Mouse (Mus musculus) lung, postnatal 0 days (tissue): ENCODE measurements around the gene Veph1. TPM values are rescaled to one million over a fixed set of nuclear protein-coding genes. Genes with fewer than 3 reads are reported as not detected.

Experiments
- ATAC-seq: fragments of 200-750 bp; cut with Nextera tagmentation; 2 replicates; pipeline ENCODE4 v1.8.0; 2017; ENCODE audit warnings: moderate library complexity
- DNase-seq: peaks from one replicate; pipeline ENCODE4 v3.0.0-alpha.2; 2016; ENCODE audit warnings: low spot score
- H3K27ac ChIP-seq: fragments of 300-500 bp; sonication (generic); 2 replicates; pipeline ENCODE4 v1.5.1; 2014; ENCODE audit warnings: antibody characterized with exemption, mild to moderate bottlenecking, low read length, mixed read lengths
- H3K27me3 ChIP-seq: fragments of 300-500 bp; sonication (generic); replicated peaks from 2 replicates; pipeline ENCODE4 v1.6.1; 2014; ENCODE audit warnings: low read length, mixed read lengths; ENCODE audit not compliant: insufficient read depth
- H3K36me3 ChIP-seq: fragments of 300-500 bp; sonication (generic); 2 replicates; pipeline ENCODE4 v1.6.1; 2014; ENCODE audit warnings: low read length, mixed read lengths; ENCODE audit not compliant: insufficient read depth
- H3K4me1 ChIP-seq: fragments of 300-500 bp; sonication (generic); 2 replicates; pipeline ENCODE4 v1.6.1; 2014; ENCODE audit warnings: antibody characterized with exemption, low read depth, low read length, mixed read lengths; ENCODE audit not compliant: insufficient read depth
- H3K4me2 ChIP-seq: fragments of 300-500 bp; sonication (generic); replicated peaks from 2 replicates; pipeline ENCODE4 v1.6.1; 2014; ENCODE audit warnings: low read depth, mild to moderate bottlenecking, low read length, moderate library complexity, mixed read lengths
- H3K4me3 ChIP-seq: fragments of 300-500 bp; sonication (generic); 2 replicates; pipeline ENCODE4 v1.5.1; 2014; ENCODE audit warnings: low read depth, low read length
- H3K9ac ChIP-seq: fragments of 300-500 bp; sonication (generic); replicated peaks from 2 replicates; pipeline ENCODE4 v1.6.1; 2014; ENCODE audit warnings: low read depth, mild to moderate bottlenecking
- H3K9me3 ChIP-seq: fragments of 300-500 bp; sonication (generic); 2 replicates; pipeline ENCODE4 v1.6.1; 2016; ENCODE audit warnings: low read length, mixed read lengths
- CTCF ChIP-seq: IDR thresholded peaks from 2 replicates; pipeline ENCODE4 v1.5.1; 2016; ENCODE audit warnings: antibody characterized with exemption, mild to moderate bottlenecking
- EP300 ChIP-seq: IDR thresholded peaks from 2 replicates; pipeline ENCODE4 v1.6.1; 2016; ENCODE audit warnings: antibody characterized with exemption, mild to moderate bottlenecking, control low read depth
- WGBS: fragments of 180-500 bp; shearing (Covaris S2); extraction: QIAGEN DNeasy Blood & Tissue Kit; methylation state at CpG from one replicate; pipeline ENCODE4 v1.1.7; 2014; 5-methylcytosine and 5-hydroxymethylcytosine counted together
- polyA plus RNA-seq: library from polyadenylated mRNA; unstranded; fragments of >200 nt; fragmentation: Nextera tagmentation; extraction: Ambion mirVana; gene quantifications from 2 replicates; pipeline ENCODE4 v1.2.1, GENCODE M21; 2015

Veph1 gene
- polyA plus RNA-seq, 1 experiment from 2014 or later = 3.0 TPM

- no peaks in the 10 kb centered on the region for H3K4me1 ChIP-seq
- WGBS = 75% methylated on average over 2 of the region's 2 CpGs
- H3K4me2 ChIP-seq = no peak overlapping the region
- no peaks in the 10 kb centered on the region for H3K36me3 ChIP-seq
- ATAC-seq (no peak), DNase-seq (no peak)
- no peak overlapping the region for H3K4me3 ChIP-seq
- TF ChIP-seq CTCF (no peak), EP300 (no peak)
- H3K9ac ChIP-seq = no peak overlapping the region
- H3K9me3 ChIP-seq = no peaks in the 10 kb centered on the region
- H3K27me3 ChIP-seq = no peaks in the 10 kb centered on the region
- H3K27ac ChIP-seq = no peak overlapping the region
These were observed 195.6 kb downstream of the Veph1 start for GRCm38 (mm10) chr3:66101074-66101473.

- Histone ChIP-seq H3K27me3 (no peaks in the 10 kb centered on the region), H3K36me3 (no peaks in the 10 kb centered on the region), H3K4me2 (no peak overlapping the region), H3K9me3 (no peaks in the 10 kb centered on the region), H3K27ac (no peak overlapping the region), H3K9ac (no peak overlapping the region), H3K4me3 (no peak overlapping the region), H3K4me1 (no peaks in the 10 kb centered on the region)
- no peak for DNase-seq
- ATAC-seq = no peak
- TF ChIP-seq CTCF = no peak
- no peak for TF ChIP-seq EP300
- WGBS = 70% methylated on average over 2 of the region's 2 CpGs
These were observed 204.9 kb downstream of the Veph1 start for GRCm38 (mm10) chr3:66091746-66092145.

DNA sequence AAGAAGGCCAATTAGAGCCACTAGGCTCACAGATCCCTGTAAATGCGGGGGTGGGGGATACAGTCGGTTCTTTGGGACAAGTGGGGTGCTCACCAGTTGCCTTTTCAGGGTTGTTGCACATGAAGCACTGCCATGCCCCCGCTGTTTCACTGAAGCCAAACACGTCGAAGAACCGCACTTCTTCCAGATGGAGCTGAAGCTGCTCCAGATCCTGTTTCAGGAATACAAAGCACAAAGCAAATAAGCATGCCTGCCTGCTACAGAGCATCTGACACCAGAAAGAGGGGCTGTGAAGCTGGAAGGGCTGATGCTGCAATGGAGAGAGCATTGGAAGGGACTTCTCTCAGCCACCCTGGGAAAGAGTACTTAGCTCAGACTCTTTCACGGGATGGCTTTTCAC, 209.0 kb downstream of the Veph1 start:
- 79% methylated on average over 7 of the region's 7 CpGs for WGBS

GRCm38 (mm10) chr3:66083856-66084255, 212.8 kb downstream of the Veph1 start:
- H3K4me2 ChIP-seq = no peak overlapping the region
- no peaks in the 10 kb centered on the region for H3K9me3 ChIP-seq
- no peak overlapping the region for H3K27ac ChIP-seq
- 85% methylated on average over 3 of the region's 3 CpGs for WGBS
- no peak overlapping the region for H3K4me3 ChIP-seq
- TF ChIP-seq EP300 (no peak), CTCF (no peak)
- DNase-seq (no peak), ATAC-seq (no peak)
- H3K4me1 ChIP-seq = no peaks in the 10 kb centered on the region
- no peak overlapping the region for H3K9ac ChIP-seq
- no peaks in the 10 kb centered on the region for H3K27me3 ChIP-seq
- no peaks in the 10 kb centered on the region for H3K36me3 ChIP-seq

More for the DNA sequence above, 209.0 kb downstream of the Veph1 start:
- Histone ChIP-seq H3K4me1 (no peaks in the 10 kb centered on the region), H3K4me3 (no peak overlapping the region), H3K9me3 (no peaks in the 10 kb centered on the region), H3K9ac (no peak overlapping the region), H3K36me3 (no peaks in the 10 kb centered on the region), H3K27ac (no peak overlapping the region), H3K27me3 (no peaks in the 10 kb centered on the region), H3K4me2 (no peak overlapping the region)
- DNase-seq (no peak), ATAC-seq (no peak)
- TF ChIP-seq CTCF (no peak), EP300 (no peak)

DNA sequence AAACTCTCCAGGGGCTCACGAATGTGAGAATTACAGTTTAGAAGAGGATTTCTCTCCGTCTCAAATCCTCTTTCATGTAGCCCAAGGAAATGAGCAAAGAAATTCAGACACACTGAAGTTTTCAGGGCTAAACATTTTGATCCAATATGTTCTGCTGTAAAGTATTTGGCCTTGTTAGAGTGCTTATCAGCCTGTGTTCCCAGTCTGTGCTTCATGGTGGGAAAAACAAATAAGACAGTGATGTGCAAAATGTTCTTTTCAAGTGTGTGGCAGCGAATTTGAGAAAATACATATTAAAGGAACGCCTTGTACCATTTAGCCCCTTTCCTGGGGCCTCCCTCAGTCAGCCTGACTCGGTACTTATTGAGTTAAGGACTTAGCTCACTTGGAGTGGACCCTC, 213.2 kb downstream of the Veph1 start:
- Histone ChIP-seq H3K27me3 (no peaks in the 10 kb centered on the region), H3K9me3 (no peaks in the 10 kb centered on the region), H3K4me2 (no peak overlapping the region), H3K4me3 (no peak overlapping the region), H3K4me1 (no peaks in the 10 kb centered on the region), H3K27ac (no peak overlapping the region), H3K36me3 (no peaks in the 10 kb centered on the region), H3K9ac (no peak overlapping the region)
- TF ChIP-seq EP300 (no peak), CTCF (no peak)
- DNase-seq (no peak), ATAC-seq (no peak)
- WGBS = 58% methylated on average over 5 of the region's 5 CpGs

- Histone ChIP-seq H3K27ac (no peak overlapping the region), H3K4me1 (no peaks in the 10 kb centered on the region), H3K4me3 (no peak overlapping the region), H3K4me2 (no peak overlapping the region), H3K9ac (no peak overlapping the region), H3K36me3 (no peaks in the 10 kb centered on the region), H3K9me3 (no peaks in the 10 kb centered on the region), H3K27me3 (no peaks in the 10 kb centered on the region)
- ATAC-seq (no peak), DNase-seq (no peak)
- 79% methylated on average over 4 of the region's 4 CpGs for WGBS
- TF ChIP-seq EP300 = no peak
- no peak for TF ChIP-seq CTCF
These were observed 213.7 kb downstream of the Veph1 start for GRCm38 (mm10) chr3:66082975-66083374.

GRCm38 (mm10) chr3:66081363-66081736, 215.3 kb downstream of the Veph1 start:
- no peaks in the 10 kb centered on the region for H3K4me1 ChIP-seq
- no peaks in the 10 kb centered on the region for H3K27me3 ChIP-seq
- no peaks in the 10 kb centered on the region for H3K36me3 ChIP-seq
- H3K9me3 ChIP-seq = no peaks in the 10 kb centered on the region
- TF ChIP-seq EP300 (no peak), CTCF (no peak)
- no peak overlapping the region for H3K4me2 ChIP-seq
- 55% methylated on average over 3 of the region's 3 CpGs for WGBS
- no peak overlapping the region for H3K4me3 ChIP-seq
- no peak overlapping the region for H3K9ac ChIP-seq
- ATAC-seq (no peak), DNase-seq (no peak)
- H3K27ac ChIP-seq = no peak overlapping the region
